Mouse (Mus musculus) layer of hippocampus, adult 2 months (tissue): ENCODE data around the gene Npas3. TPM values are rescaled to one million over a fixed set of nuclear protein-coding genes. Genes with fewer than 3 reads are reported as not detected.
"Not testable (repeated sequence)": the region's sequence is repeated elsewhere in the genome, so short reads cannot be mapped to it uniquely, and the experiment has no call there.

ENCODE experiments used
- DNase-seq, 2 experiments: peaks; one replicate each; pipeline ENCODE4 v3.0.0; 2022; ENCODE audit warnings: low spot score in 2 of 2
- H3K27ac ChIP-seq: fragments of 200-600 bp; 2 replicates; pipeline ENCODE4 v1.8.1; 2022
- H3K4me3 ChIP-seq: fragments of 200-600 bp; 2 replicates; pipeline ENCODE4 v1.8.1; 2022; ENCODE audit warnings: mild to moderate bottlenecking
- CTCF ChIP-seq: fragments of 200-600 bp; conservative IDR thresholded peaks from 2 replicates; pipeline ENCODE4 v1.8.1; 2022; ENCODE audit warnings: antibody characterized with exemption, mild to moderate bottlenecking, moderate library complexity
- total RNA-seq, 2 experiments: library from RNA; stranded (reverse); gene quantifications; 2 replicates each; pipeline ENCODE4 v1.2.3; 2021

The Npas3 gene
- total RNA-seq, 2 experiments from 2014 or later = 22.9 to 29.1 TPM

DNA sequence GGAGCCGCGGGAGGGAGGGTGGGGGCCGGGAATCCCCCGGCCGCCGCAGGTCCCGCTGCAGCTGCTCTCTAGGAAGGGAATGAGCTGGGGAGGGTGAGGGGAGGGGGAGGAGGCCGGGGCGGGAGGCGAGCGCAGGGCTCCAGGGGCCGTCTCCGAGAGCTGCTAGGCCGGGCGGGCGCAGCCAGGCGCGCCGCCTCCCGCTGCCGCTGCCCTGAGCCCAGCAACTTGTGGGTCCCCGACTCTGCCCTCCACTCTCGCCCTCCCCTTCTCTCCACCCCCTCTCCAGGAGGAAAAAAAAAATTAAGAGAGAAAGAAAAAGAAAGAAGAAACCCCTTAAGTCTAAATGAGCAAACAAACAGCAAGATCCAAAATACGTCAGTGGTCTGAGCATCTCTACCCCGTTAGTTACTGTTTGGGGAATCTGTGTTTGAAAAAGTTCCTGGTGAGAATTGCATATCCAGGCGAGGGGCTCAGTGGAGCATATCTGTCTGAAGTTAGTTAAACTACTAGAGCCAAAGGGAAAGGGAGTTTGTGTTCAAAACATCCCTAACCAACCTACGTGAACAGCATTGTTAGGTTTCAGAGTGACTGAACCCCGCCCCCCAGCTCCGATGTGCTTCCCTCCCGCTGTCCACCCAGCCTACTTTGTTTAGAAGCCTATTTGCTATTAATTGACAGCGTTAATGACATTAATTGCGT, 5.1 kb downstream of the Npas3 start:
- peak overlapping the region; percentile 83 for H3K27ac ChIP-seq
- 0 out of 2 replicates have a peak, but pooled peaks have one; percentile 15 for TF ChIP-seq CTCF
- DNase-seq = peak; percentile 15 to 20
- H3K4me3 ChIP-seq = peak overlapping the region; percentile 53

DNA sequence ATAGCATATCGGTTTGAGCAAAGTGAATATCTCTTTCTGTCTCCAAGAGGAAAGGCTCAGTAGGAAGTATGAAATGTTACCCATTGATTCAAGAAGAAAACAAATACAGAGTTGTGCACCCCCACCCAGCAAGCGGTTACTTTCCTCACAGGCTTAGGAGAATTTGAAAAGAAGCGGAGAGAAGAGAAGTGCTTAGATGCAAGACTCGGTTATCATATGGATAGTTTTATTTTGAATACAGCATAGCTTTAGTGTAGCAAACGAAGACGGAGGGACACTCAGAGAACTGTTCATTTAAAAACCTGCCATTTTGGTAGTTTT, 5.6 kb downstream of the Npas3 start:
- no peak for DNase-seq
- Histone ChIP-seq H3K27ac (peak overlapping the region; percentile 83), H3K4me3 (peak overlapping the region; percentile 53)
- TF ChIP-seq CTCF = no peak

GRCm38 (mm10) chr12:53274502-53274901, 26.0 kb downstream of the Npas3 start:
- H3K27ac ChIP-seq, DNase-seq, H3K4me3 ChIP-seq: not testable (repeated sequence)

- no peak overlapping the region for H3K27ac ChIP-seq
- no peak for DNase-seq
- H3K4me3 ChIP-seq = no peak overlapping the region
- no peak for TF ChIP-seq CTCF
These were observed 28.9 kb downstream of the Npas3 start for GRCm38 (mm10) chr12:53277393-53277792.

GRCm38 (mm10) chr12:53290341-53290740, 41.9 kb downstream of the Npas3 start:
- no peak overlapping the region for H3K4me3 ChIP-seq
- no peak for TF ChIP-seq CTCF
- DNase-seq = no peak
- H3K27ac ChIP-seq = peak overlapping the region; percentile 25; the same call in 1 of the 2 replicates

DNA sequence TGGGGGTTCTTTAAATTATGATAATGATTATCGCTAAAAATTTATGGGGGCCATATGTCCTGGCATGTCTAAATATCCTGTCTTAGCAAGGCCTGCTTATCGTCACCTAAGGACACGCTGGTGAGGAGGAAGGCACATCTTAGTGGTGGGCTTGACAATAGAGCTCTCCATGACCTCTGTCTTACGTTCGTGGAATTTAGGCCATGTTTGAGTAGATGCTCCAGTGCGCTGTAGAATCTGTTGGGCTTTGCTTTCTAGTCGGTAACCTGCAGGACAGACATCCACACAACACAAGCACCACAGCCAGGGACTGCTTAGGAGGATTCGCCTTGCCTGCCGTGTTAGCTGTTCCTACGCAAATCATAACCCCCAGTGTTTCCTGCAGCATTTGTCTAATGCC, 42.4 kb downstream of the Npas3 start:
- Histone ChIP-seq H3K4me3 (no peak overlapping the region), H3K27ac (peak overlapping the region; percentile 25; the same call in 1 of the 2 replicates)
- no peak for TF ChIP-seq CTCF
- no peak for DNase-seq

GRCm38 (mm10) chr12:53292010-53292409, 43.5 kb downstream of the Npas3 start:
- Histone ChIP-seq H3K27ac (peak overlapping the region; percentile 84), H3K4me3 (no peak overlapping the region)
- no peak for DNase-seq
- no peak for TF ChIP-seq CTCF

DNA sequence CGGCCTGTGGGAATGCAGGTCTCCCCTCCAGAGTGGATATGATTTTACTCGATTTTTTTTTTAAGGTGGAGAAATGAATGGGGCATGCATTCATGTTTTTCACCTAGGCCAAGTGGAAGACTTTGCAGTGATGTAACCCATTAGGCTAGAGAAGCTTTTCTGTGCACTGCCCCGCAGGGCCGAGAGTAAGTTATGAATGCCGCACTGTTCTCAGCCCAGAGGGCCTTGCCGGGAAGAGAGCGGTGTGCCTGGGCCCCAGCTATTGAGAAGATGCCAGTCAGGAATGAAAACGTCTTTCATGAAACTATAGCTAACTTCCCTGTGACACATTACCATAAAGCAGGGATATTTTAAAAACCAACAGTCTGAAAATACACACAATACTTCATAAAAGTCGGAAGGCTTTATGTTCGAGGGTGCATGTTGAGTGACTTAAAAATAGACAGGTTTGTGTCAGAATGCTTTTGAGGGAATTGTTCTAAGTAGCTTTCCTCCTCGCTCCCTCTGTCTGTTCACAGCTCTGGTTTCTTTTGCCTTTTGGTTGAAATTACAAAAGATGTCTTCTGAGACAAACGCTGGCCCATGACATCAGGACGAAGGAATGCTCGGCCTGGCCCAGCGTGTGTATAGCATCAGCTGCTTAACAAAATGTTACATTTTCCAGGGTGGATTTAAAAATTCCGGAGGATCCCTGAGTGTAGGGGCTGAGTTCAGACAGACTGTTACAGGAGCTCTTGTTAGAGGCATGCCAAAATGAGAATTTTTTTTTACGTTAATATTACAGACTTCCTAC, 44.2 kb downstream of the Npas3 start:
- peak overlapping the region; percentile 84 for H3K27ac ChIP-seq
- no peak overlapping the region for H3K4me3 ChIP-seq
- DNase-seq = peak in 1 of 2 experiments; percentile 16
- no peak for TF ChIP-seq CTCF

DNA sequence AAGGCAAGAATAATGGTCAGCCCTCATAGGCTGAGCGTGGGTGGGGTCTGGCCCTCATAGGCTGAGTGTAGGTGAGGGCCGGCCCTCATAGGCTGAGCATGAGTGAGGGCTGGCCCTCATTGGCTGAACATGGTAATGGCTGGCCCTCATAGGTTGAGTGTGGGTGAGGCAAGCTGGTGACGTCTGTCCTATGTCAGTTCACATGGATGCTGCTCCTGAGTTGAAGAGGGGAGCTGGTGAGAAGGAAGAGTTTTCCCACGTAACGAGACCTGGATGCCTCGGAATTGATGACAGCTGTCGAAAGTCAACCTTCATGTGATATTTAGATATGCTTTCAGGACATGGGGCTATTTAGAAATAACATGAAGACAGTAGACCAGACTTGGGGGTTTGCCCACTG, 45.5 kb downstream of the Npas3 start:
- TF ChIP-seq CTCF = no peak

DNA sequence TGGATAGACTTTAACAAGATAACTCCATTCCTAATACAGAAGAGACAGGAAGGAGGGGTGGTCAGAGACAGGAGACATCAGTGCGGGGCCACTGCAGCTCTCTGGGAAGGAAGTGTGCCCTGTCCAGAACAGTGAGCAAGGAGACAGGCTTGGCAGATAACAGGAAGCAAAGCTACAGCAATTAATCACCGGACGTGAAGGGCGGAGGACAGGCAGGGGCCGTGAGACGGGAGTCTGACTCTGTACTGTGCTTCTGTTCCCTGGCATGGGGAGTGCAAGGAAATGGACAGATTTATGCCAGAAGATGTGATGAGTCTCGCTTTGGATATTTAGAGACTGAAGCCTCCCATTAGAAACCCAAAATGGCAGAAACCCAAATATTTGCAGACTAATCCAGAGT, 47.3 kb downstream of the Npas3 start:
- no peak overlapping the region for H3K4me3 ChIP-seq
- H3K27ac ChIP-seq = no peak overlapping the region
- DNase-seq = no peak
- no peak for TF ChIP-seq CTCF

More for the DNA sequence above, 45.5 kb downstream of the Npas3 start:
- Histone ChIP-seq H3K4me3 (no peak overlapping the region), H3K27ac (no peak overlapping the region)
- DNase-seq = no peak

GRCm38 (mm10) chr12:53297946-53298840, 49.7 kb downstream of the Npas3 start:
- no peak for DNase-seq
- H3K27ac ChIP-seq = peak overlapping the region; percentile 58
- peak overlapping the region; percentile 43 for H3K4me3 ChIP-seq
- 0 out of 2 replicates have a peak, but pooled peaks have one; percentile 12 for TF ChIP-seq CTCF

GRCm38 (mm10) chr12:53300964-53301363, 52.5 kb downstream of the Npas3 start:
- no peak for DNase-seq
- peak; percentile 67 for TF ChIP-seq CTCF
- no peak overlapping the region for H3K4me3 ChIP-seq
- H3K27ac ChIP-seq = no peak overlapping the region

DNA sequence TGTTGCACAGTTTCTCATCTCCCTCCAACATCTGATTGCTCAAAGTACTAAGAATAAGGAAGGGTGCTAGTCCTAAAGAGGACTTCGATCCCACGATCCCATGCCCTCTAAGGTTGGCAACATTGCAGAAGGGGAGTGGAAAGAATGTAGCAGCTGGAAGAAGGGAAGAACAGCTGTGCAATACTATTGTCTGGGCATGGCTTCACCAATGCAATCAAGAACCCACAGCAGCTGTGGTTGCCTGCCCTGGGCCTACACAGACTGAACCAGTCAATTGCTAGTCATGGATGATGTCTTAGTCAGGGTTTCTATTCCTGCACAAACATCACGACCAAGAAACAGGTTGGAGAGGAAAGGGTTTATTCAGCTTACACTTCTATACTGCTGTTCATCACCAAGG, 53.7 kb downstream of the Npas3 start:
- H3K27ac ChIP-seq = no peak overlapping the region
- no peak overlapping the region for H3K4me3 ChIP-seq
- TF ChIP-seq CTCF = no peak
- DNase-seq = no peak
